Mouse (Mus musculus) inflammation-experienced regulatory T-cells (primary cell): ENCODE data around the gene Mtmr1. TPM values are rescaled to one million over a fixed set of nuclear protein-coding genes. Genes with fewer than 3 reads are reported as not detected.

ENCODE experiments used
- polyA plus RNA-seq, 2 experiments: library from polyadenylated mRNA; unstranded; fragments of 100-300 nt; shearing (Covaris generic); gene quantifications; one replicate each; pipeline ENCODE4 v1.2.1; 2017

The Mtmr1 gene
- polyA plus RNA-seq: 10 to 100 TPM; 43.2 to 52.5 TPM

DNA sequence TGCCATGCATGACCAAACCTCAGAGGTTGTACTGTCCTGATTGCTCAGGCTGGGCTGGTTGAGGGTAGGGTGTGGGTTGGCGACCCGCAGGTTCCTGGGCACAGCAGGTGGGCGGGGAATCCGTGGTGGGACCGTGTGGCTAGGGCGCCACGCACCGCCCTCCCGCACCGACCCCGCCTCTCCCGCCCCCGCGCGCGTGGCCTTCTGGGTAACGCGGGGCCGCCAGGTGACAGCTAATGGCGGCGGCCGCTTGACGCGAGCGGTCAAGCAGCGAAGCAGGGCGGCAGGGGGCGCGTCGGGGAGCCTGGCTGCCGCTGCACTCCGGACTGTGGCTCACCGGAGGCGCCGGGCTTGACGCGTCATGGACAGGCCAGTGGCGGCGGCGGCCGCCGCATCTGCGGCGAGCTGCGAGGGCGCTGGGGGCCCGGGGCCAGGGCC lies at the start of gene Mtmr1:
Mtmr1 (plus strand) TSS at position 207 of the 438 bp plus-strand sequence.

Other genes starting within 250 kb of the Mtmr1 start
- gene Mtm1, start 154.0 kb upstream of the Mtmr1 start, polyA plus RNA-seq: 10 to 100 TPM in 1 of 2 experiments, 1 to 10 TPM in 1; 7.6 to 12.1 TPM
- gene Cd99l2, start 128.1 kb downstream of the Mtmr1 start, polyA plus RNA-seq: 10 to 100 TPM; 18.0 to 22.7 TPM
- gene Hmgb3, start 191.2 kb downstream of the Mtmr1 start, polyA plus RNA-seq: 10 to 100 TPM; 22.9 to 25.2 TPM